Mouse (Mus musculus) heart, postnatal 0 days (tissue): ENCODE data around the gene Sbsn. TPM values are rescaled to one million over a fixed set of nuclear protein-coding genes. Genes with fewer than 3 reads are reported as not detected.

Experiments used
- ATAC-seq: fragments of 200-750 bp; cut with Nextera tagmentation; 2 replicates; pipeline ENCODE4 v1.8.0; 2017; ENCODE audit warnings: low read depth, moderate number of reproducible peaks, moderate library complexity; ENCODE audit not compliant: insufficient read depth
- DNase-seq: peaks from one replicate; pipeline ENCODE4 v3.0.0-alpha.2; 2016; ENCODE audit warnings: low spot score
- H3K27ac ChIP-seq: fragments of 300-500 bp; sonication (generic); 2 replicates; pipeline ENCODE4 v1.5.1; 2014; ENCODE audit warnings: low read depth, mild to moderate bottlenecking
- H3K27me3 ChIP-seq: fragments of 300-500 bp; sonication (generic); 2 replicates; pipeline ENCODE4 v1.6.1; 2014; ENCODE audit warnings: low read length, mixed read lengths; ENCODE audit not compliant: control insufficient read depth, insufficient read depth
- H3K36me3 ChIP-seq: fragments of 300-500 bp; sonication (generic); replicated peaks from 2 replicates; pipeline ENCODE4 v1.6.1; 2014; ENCODE audit warnings: low read length, mixed read lengths; ENCODE audit not compliant: control insufficient read depth, insufficient read depth
- H3K4me1 ChIP-seq: fragments of 300-500 bp; sonication (generic); 2 replicates; pipeline ENCODE4 v1.6.1; 2014; ENCODE audit warnings: antibody characterized with exemption; ENCODE audit not compliant: control insufficient read depth, insufficient read depth
- H3K4me2 ChIP-seq: fragments of 300-500 bp; sonication (generic); 2 replicates; pipeline ENCODE4 v1.6.1; 2014; ENCODE audit warnings: low read depth, mild to moderate bottlenecking, low read length, moderate library complexity
- H3K4me3 ChIP-seq: fragments of 300-500 bp; sonication (generic); 2 replicates; pipeline ENCODE4 v1.5.1; 2014; ENCODE audit warnings: low read depth, low read length
- H3K9ac ChIP-seq: fragments of 300-500 bp; sonication (generic); replicated peaks from 2 replicates; pipeline ENCODE4 v1.6.1; 2014; ENCODE audit warnings: low read depth, low read length, mixed read lengths
- H3K9me3 ChIP-seq: fragments of 300-500 bp; sonication (generic); replicated peaks from 2 replicates; pipeline ENCODE4 v1.6.1; 2016; ENCODE audit warnings: low read length; ENCODE audit not compliant: control insufficient read depth
- CTCF ChIP-seq: IDR thresholded peaks from 2 replicates; pipeline ENCODE4 v1.5.1; 2016; ENCODE audit warnings: antibody characterized with exemption, control low read depth, low read depth
- EP300 ChIP-seq: IDR thresholded peaks from 2 replicates; pipeline ENCODE4 v1.6.1; 2016; ENCODE audit warnings: antibody characterized with exemption, low read depth
- WGBS: fragments of 180-500 bp; shearing (Covaris S2); extraction: QIAGEN DNeasy Blood & Tissue Kit; methylation state at CpG from one replicate; pipeline ENCODE4 v1.1.7; 2014; 5-methylcytosine and 5-hydroxymethylcytosine counted together
- polyA plus RNA-seq: library from polyadenylated mRNA; unstranded; fragments of >200 nt; fragmentation: Nextera tagmentation; extraction: Ambion mirVana; gene quantifications from 2 replicates; pipeline ENCODE4 v1.2.1, GENCODE M21; 2015
- total RNA-seq: library from RNA; depleted of rRNA; stranded (reverse); fragments of >200 nt; gene quantifications from 2 replicates; pipeline ENCODE4 v1.2.3, GENCODE M21; 2014; ENCODE audit warnings: low replicate concordance

Sbsn gene
- total and polyA plus RNA-seq, 2 experiments from 2014 or later, result 0.23 to 2.5 TPM

GRCm38 (mm10) chr7:30717716-30718046 is 33.6 kb upstream of the Sbsn start:
- WGBS, result 16% methylated on average over 14 of the region's 14 CpGs
- H3K27ac ChIP-seq, result no peak overlapping the region
- no peaks in the 10 kb centered on the region for H3K9me3 ChIP-seq
- H3K36me3 ChIP-seq, result no peaks in the 10 kb centered on the region
- H3K27me3 ChIP-seq, result peaks cover 14% of the 10 kb centered on the region
- no peak overlapping the region for H3K9ac ChIP-seq
- TF ChIP-seq EP300, result no peak
- TF ChIP-seq CTCF, result no peak
- DNase-seq, result no peak
- H3K4me3 ChIP-seq, result peak overlapping the region; percentile 1
- ATAC-seq, result no peak
- H3K4me2 ChIP-seq, result peak overlapping the region; percentile 44
- peaks cover 8% of the 10 kb centered on the region for H3K4me1 ChIP-seq

- Histone ChIP-seq H3K36me3 (no peaks in the 10 kb centered on the region), H3K27ac (no peak overlapping the region), H3K9me3 (no peaks in the 10 kb centered on the region), H3K4me3 (no peak overlapping the region), H3K4me2 (no peak overlapping the region), H3K9ac (no peak overlapping the region), H3K27me3 (peaks cover 14% of the 10 kb centered on the region), H3K4me1 (peaks cover 8% of the 10 kb centered on the region)
- no peak for TF ChIP-seq EP300
- TF ChIP-seq CTCF, result no peak
- no peak for DNase-seq
- 89% methylated on average over 5 of the region's 5 CpGs for WGBS
- ATAC-seq, result no peak
These were observed 31.6 kb upstream of the Sbsn start for GRCm38 (mm10) chr7:30719669-30720068.

DNA sequence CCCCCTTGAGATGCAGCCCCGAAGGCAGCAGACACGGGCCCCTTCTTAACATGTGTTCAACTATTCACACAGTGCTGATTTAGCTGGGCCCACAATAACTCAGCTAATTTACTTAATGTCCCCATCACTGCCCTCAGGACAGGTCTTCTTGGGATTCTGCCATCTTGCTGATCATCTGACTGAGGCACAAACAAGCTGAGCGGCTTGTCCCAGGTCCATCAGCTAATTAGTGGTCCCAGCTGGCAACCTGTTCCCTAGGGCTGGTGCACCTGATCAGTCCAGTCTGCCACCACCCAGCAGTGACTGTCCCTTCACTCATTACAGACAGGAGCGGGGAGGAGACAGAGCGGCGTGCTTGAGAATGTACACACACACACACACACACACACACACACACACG is 30.0 kb upstream of the Sbsn start:
- peaks cover 12% of the 10 kb centered on the region for H3K27me3 ChIP-seq
- WGBS, result 81% methylated on average over 7 of the region's 7 CpGs

GRCm38 (mm10) chr7:30723274-30723953 is 27.9 kb upstream of the Sbsn start:
- no peak overlapping the region for H3K4me3 ChIP-seq
- 68% methylated on average over 6 of the region's 6 CpGs for WGBS
- H3K4me1 ChIP-seq, result peaks cover 3% of the 10 kb centered on the region
- no peak overlapping the region for H3K9ac ChIP-seq
- ATAC-seq (no peak), DNase-seq (no peak)
- no peak overlapping the region for H3K27ac ChIP-seq
- TF ChIP-seq CTCF (no peak), EP300 (no peak)
- no peaks in the 10 kb centered on the region for H3K27me3 ChIP-seq
- no peak overlapping the region for H3K4me2 ChIP-seq
- peaks cover 18% of the 10 kb centered on the region for H3K36me3 ChIP-seq
- no peaks in the 10 kb centered on the region for H3K9me3 ChIP-seq

More for the DNA sequence above, 30.0 kb upstream of the Sbsn start:
- ATAC-seq (no peak), DNase-seq (no peak)
- Histone ChIP-seq H3K4me2 (no peak overlapping the region), H3K36me3 (peaks cover 3% of the 10 kb centered on the region; the same call in 1 of the 2 replicates), H3K9me3 (no peaks in the 10 kb centered on the region), H3K27ac (no peak overlapping the region), H3K4me3 (no peak overlapping the region), H3K9ac (no peak overlapping the region), H3K4me1 (peaks cover 8% of the 10 kb centered on the region)
- TF ChIP-seq EP300, result no peak
- no peak for TF ChIP-seq CTCF

DNA sequence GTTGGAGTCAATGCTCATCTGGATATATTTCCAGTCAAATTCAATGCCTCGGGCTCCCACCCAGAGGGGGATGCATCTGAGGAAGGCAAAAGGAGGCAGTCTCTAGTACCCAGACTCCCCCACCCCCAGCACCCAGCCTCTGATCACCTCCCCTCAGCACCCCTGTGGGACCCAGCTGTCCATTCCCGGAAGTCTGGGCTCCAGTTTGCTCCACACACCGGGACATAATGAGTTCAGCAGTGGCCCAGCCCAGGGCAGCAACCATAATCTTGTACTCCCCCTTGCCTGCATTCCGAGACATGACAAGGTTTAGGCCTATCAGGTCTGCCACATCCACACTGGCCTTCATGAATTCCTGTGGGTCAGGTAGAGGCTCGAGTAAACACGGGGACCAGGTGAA is 23.1 kb upstream of the Sbsn start:
- H3K4me1 ChIP-seq, result peaks cover 14% of the 10 kb centered on the region
- DNase-seq (no peak), ATAC-seq (no peak)
- peaks cover 26% of the 10 kb centered on the region for H3K36me3 ChIP-seq
- no peaks in the 10 kb centered on the region for H3K9me3 ChIP-seq
- 75% methylated on average over 6 of the region's 6 CpGs for WGBS
- H3K4me3 ChIP-seq, result no peak overlapping the region
- TF ChIP-seq CTCF (no peak), EP300 (no peak)
- H3K27me3 ChIP-seq, result no peaks in the 10 kb centered on the region
- no peak overlapping the region for H3K27ac ChIP-seq
- H3K9ac ChIP-seq, result peak overlapping the region; percentile 85
- peak overlapping the region; percentile 97 for H3K4me2 ChIP-seq

GRCm38 (mm10) chr7:30728739-30729395 is 22.4 kb upstream of the Sbsn start:
- Histone ChIP-seq H3K4me1 (peaks cover 14% of the 10 kb centered on the region), H3K4me2 (peak overlapping the region; percentile 97), H3K27me3 (no peaks in the 10 kb centered on the region), H3K4me3 (peak overlapping the region; percentile 88), H3K9me3 (no peaks in the 10 kb centered on the region), H3K9ac (peak overlapping the region; percentile 85), H3K27ac (peak overlapping the region; percentile 84), H3K36me3 (peaks cover 32% of the 10 kb centered on the region)
- DNase-seq (peak; percentile 47), ATAC-seq (peak; percentile 18)
- 5% methylated on average over 26 of the region's 26 CpGs for WGBS
- no peak; the same call in 1 of the 2 replicates for TF ChIP-seq CTCF
- no peak for TF ChIP-seq EP300
